Mouse (Mus musculus): Measurements from ENCODE around the gene Socs5. TPM values are rescaled to one million over a fixed set of nuclear protein-coding genes. Genes with fewer than 3 reads are reported as not detected.
A peak's percentile ranks its signal among the peaks of the same experiment; 100 is the strongest.

Gene Socs5
- total RNA-seq, 2 experiments from 2014 or later, result 114 TPM

DNA sequence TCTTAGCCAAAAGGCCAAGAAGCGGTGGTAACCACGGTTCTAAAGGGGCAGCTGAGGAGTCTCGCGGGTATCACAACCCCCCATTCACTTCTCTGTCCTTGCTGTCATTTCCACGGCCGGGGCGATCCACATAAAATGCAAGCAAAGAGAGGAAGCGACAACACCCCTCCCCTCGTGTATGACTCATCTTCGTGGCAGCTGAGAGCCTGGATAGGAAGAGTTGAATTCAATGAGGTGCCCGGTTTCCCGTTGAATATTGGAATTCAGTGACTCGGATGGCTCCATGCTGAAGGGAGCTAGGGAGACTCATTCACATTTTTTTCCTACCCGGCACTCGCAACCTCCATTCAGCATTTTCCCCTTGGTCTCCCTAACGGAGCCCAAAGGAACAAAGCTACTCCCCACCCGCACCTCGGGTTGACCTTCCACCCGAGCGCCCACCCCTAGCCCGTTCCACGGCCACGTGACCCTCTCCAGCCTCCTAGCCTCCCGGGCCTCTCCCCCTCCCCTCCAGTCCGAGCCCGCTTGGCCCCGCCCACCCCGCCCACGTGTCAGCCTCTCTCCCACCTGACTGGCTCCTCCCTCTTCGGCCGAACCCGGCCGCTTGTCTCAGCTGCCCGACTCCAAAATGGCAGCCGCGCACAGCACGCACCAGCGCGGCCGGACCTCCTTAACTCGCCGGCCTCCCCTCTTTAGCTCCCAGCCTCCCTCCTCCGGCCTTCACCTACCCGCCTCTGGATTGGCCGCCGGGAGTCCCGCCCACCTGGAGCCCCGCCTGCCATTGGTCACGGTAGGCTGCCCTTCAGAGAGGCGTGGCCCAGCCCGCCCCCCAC, 572 bp upstream of the Socs5 start:
- peak; percentile 97 to 99 for DNase-seq (ENCODE audit: low spot score in 2 of 2)

DNA sequence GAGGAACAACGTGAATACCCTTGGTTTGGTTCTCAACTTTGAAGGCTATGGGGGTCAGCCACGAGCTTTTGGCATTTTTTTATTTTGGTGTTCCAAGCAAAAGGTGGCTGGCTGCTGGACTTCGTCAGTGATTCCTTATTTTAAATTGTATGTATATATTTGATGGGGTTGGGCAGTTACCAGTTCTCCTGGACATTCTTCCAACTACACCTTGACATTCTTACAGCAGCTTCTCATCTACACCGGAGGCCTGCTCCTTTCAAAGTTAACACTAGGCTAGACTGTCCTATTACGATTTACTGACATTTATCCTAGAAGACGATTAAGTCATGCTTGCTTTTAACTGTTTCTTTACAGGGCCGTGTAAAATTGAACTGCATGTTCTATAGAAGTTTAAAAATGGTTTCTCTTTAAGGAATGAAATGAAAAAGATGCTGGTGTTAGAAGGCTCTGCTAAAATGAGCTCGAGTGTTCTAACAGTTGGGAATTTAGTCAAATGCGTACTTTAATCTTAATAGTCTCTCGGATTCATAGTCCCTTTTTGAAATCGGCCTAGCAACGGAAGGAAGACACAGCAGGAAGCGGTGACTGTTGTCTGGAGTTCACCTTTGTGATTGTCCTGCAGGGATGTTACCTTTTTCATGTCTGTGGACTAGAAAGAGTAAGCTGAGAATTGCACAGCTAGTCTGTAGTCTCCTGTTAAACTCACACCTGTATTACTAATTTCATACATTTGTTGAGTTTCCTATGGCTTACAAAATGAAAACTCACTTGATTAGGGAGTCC, 1.2 kb downstream of the Socs5 start:
- DNase-seq (ENCODE audit: low spot score in 2 of 2), result no peak

DNA sequence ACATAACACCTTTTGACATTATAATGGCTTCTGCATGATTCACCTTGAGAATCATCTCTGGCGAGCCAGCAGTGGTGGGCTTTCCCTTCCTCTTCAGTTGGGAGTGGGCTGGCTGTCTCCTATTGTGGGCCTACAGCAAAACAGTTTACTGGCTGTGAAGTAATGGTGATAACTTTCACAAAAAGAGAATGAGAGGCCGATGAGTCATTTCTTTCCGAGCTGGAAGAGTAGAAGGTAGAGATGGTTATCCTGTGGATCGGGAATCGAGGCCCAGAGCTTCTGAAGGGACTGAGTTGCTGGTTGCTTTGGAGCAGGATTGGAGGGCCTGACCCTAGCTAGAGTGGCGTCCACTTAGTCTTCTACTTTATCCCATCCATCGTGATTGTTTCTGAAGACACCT, 2.0 kb downstream of the Socs5 start:
- DNase-seq (ENCODE audit: low spot score in 2 of 2), result no peak

DNA sequence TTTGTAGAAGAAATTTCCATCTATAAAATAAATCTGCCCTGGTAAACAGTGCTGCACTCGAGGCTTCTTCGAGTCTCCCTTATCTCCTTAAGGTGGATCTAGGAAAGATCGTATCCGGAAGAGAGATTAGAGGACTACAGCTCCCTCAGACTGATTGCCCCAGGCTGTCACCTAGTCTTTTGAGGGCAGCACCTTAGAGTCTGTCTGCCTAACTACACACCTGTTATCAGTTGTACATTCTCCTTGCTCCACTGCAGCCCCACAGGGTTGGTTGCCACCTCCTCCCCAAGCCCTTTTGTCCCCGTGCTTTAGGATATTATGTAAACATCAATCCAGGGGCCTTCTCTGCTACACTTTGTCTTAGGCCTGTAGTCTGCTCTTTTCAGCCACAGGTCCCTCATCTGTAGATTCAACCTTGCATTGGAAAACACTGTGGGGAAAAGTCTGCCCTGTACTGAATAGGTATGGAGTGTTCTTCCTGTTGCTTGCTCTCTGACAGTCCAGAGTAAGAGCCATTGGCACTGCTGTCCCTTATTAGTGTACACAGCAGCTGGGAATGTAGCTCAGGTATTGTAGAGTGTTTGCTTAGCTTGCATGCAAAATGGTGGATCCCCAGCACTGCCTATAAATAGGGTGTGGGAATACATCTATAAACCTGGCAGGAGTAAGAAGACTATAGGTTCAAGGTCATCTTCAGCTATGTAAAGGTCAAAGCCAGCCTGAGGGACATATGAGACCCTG, 5.5 kb downstream of the Socs5 start:
- no peak for DNase-seq (ENCODE audit: low spot score in 2 of 2)

DNA sequence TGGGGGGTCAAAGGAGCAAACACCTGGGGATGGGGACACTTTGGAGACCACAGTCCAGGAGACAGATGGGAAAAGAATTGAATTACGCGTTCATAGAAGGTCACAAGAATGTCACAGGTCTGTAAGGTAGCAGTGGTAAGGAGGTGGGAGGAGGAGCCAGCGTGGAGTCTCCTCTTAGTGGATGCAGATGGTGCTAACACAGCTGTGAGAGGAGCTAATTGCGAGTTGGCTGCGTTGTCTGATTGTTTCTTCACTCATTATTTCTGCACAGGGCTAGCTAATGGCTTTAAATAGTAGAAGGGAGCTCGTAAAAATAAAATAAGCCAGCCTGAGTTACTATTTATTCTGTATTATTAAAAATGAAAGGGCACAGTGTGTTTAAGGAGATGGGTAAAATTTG, 8.1 kb downstream of the Socs5 start:
- no peak for DNase-seq (ENCODE audit: low spot score in 2 of 2)

DNA sequence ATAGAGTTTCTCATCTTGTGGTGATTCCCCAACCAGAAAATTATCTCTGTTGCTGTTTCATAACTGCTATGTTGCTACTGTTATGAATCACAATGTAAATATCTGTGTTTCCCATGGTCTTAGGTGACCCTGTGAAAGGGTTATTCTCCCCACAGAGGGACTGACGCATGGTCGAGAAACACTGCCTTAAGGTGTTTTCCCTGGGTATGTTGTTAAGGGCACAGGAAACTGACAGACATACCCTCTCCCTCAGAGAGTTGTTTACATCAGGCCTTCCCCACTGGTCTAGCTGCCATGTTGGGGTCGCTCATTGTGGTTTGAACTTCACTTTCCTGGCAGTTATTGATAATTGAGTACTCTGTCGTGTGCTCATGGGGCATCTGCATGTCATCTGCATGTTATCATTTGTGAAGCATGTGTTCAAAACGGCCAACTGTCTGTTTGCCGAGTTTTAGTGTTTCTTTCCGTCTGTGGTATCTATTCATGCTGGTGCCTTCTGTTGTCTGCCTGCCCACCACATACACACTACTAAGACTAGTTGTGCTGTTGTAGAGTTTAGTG, 11.6 kb downstream of the Socs5 start:
- DNase-seq (ENCODE audit: low spot score in 2 of 2), result no peak

DNA sequence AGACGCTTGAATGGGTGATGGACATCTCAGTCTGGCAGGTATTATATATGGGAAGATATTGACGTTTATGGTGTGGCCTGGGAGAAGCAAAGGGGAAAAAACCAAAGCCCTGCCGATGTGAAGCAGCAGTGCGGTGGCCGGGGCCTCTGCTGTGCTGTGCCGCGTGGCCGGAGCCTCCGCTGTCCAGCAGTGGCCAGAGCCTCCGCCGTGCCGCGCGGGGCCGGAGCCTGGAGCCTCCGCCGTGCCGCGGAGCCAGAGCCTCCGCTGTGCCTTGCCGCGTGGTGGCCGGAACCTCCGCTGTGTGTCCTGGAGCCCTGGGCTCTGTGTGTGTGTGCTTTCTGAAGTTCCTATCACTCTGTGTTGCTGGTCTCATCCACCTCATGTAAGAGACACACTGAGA, 17.9 kb downstream of the Socs5 start:
- no peak for DNase-seq (ENCODE audit: low spot score in 2 of 2)

DNA sequence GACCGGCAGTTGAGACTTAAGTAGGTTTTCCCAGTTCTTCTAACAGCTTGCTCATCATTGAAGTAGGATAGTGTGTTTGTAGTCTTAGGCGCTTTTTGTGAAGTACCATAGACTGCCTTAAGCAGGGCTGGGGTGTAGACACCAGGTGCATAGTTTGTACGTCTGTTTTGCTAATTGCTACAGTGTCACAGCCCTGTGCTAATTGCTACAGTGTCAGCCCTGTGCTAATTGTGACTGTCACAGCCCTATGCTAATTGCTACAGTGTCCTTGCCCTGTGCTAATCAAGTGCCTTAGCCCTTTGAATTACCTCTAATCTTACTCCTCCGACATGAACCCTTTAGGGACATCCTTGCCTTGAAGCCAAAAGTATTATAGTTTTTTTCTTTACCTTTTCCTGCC, 24.8 kb downstream of the Socs5 start:
- DNase-seq (ENCODE audit: low spot score in 2 of 2), result no peak

DNA sequence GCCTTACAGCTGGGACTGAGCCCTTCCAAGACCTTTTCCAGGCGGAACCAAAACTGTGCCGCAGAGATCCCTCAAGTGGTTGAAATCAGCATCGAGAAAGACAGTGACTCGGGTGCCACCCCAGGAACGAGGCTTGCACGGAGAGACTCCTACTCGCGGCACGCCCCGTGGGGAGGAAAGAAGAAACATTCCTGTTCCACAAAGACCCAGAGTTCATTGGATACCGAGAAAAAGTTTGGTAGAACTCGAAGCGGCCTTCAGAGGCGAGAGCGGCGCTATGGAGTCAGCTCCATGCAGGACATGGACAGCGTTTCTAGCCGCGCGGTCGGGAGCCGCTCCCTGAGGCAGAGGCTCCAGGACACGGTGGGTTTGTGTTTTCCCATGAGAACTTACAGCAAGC, 26.3 kb downstream of the Socs5 start:
- DNase-seq (ENCODE audit: low spot score in 2 of 2), result peak in 1 of 2 experiments; percentile 23

DNA sequence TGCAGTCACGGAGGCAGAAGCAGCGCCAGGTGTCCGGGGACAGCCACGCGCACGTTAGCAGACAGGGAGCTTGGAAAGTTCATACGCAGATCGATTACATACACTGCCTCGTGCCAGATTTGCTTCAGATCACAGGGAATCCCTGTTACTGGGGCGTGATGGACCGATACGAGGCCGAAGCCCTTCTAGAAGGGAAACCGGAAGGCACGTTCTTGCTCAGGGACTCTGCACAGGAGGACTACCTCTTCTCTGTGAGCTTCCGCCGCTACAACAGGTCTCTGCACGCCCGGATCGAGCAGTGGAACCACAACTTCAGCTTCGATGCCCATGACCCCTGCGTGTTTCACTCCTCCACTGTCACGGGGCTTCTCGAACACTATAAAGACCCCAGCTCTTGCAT, 27.2 kb downstream of the Socs5 start:
- DNase-seq (ENCODE audit: low spot score in 2 of 2), result no peak

DNA sequence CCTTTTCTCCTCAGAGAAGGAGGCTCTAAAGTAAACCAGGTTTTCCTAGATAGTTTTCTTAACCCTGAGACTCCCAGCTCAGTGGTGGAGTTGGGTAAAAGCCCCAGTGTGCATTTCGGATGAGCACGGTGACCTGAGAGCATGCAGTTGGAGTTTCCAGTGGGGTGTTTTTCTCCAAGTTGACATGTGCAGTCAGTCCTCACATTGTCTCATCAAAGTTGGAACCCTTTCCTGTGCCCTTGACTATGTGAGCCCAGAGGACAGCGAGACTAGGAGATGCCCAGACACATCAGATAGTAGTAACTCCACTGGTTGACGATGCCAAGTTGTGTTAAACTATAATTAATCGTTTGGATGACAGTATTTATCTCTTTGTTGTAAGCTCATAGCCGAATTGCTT, 28.3 kb downstream of the Socs5 start:
- no peak for DNase-seq (ENCODE audit: low spot score in 2 of 2)

DNA sequence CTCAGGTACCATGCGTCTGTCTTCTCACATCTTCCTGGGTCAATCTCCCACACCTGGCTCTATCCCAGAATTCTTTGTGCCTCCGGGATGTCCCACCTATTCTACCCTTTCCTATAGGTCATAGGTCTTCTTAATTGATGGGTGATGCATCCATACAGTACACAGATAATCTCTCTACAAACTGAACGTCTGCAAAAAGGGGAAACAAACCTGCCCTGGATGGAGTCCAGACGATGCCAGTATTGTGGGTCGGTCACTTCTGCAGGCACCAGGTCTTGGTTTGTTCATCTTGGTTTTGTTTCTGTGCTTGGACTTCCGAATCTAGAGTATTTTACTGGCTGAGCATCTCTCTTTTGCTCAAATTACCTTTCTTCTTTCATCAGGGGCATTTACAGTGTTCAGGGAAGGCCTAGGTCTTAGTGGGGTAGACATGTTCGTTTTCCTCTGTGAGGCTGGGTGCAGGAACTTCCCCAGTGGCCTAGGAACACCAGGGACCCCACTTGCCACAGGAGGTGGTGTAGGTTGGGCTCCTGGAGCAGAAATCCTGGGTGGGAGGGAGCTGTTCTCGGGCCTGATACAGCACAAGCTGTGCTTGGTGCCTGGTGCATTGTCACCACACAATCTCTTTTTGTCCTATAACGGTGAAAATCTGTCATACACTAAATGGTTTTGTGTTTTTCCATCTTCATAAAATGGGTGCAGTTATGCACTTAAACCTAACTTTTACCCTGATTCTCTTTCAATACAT, 33.9 kb downstream of the Socs5 start:
- peak in 1 of 2 experiments; percentile 63 for DNase-seq (ENCODE audit: low spot score in 2 of 2)

DNA sequence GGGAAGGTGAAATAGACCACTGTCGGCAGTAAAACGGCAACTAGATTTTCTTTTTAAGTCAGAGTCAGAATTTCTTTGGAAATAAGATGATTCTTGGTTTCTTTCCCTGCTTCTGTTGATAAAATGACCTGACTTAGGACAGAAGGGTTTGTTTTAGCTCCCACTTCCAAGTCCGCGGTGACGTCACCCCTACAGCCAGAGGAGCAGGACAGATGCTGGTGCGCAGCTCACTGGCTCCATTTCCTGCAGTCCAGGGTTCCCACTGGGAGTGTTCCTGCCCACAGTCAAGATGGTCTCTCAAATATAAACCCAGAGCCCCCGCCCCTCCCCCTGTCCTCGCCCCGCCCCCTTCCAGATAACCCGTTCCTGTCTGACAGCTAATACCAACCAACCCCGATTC, 34.8 kb downstream of the Socs5 start:
- no peak for DNase-seq (ENCODE audit: low spot score in 2 of 2)

DNA sequence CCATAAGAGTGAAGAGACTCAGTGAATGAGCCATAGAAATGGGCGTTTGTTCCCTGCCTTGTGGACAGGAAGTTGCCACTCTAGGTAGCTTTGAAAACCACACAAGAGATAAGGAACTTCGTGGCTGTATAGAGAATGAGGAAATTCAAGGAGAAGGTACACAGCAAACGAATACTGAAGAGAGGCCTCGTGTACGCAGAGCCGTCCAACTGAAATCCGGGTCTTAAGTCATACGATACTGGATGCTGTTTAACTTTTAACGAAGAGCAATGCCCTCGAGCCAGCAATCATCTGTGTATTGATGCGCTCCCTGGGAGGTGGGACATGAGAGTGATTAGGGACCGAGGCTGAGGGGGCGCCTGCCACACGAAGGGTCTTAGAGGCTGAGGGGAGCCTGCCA, 35.7 kb downstream of the Socs5 start:
- DNase-seq (ENCODE audit: low spot score in 2 of 2), result no peak

DNA sequence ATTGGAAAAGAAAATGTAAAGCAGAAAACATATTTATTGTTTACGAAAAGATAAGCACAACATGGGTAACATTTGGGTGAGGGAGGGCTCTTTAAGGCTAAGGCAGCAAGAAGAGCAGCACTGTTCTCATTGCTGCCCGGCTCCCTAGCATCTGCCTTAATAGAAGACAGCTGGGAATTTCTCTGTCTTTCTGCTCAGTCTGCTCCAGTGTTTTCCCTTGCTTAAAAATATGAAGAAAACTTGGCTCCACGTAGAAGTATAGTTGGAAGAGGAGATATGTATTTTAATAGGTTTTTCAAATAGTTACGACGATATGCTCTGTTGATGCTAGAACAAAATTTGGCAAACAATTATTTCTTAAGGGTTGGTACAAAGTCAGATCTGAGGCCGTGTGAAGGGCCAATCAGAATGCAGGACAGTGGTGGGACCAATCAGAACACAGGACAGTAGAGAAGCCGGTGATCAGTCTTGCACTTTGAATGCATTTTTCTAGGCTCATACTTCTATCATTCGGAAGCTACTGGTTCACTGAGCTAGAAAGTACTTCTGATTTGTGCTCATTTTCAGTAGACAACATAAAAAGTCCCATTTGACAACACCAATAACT, 39.0 kb downstream of the Socs5 start:
- DNase-seq (ENCODE audit: low spot score in 2 of 2), result no peak

DNA sequence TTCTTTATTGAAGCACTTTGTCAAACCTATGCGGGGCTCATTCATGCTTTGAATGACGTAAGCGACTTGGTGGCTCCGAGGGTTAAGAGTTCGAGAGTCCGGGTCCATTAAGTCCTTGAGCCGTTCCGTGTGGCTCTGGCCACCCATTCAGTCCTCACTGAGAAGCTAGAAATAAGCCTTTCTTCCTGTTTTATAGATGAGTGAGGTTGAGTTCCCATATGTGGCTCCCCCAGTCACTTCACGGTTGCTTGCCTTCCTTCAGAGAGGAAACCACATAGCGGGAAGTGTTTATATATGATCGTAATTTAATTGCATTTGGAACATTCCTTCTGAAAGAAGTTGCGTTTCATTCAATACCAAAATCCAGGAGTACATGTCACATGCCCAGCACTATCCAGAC, 42.3 kb downstream of the Socs5 start:
- DNase-seq (ENCODE audit: low spot score in 2 of 2), result no peak

DNA sequence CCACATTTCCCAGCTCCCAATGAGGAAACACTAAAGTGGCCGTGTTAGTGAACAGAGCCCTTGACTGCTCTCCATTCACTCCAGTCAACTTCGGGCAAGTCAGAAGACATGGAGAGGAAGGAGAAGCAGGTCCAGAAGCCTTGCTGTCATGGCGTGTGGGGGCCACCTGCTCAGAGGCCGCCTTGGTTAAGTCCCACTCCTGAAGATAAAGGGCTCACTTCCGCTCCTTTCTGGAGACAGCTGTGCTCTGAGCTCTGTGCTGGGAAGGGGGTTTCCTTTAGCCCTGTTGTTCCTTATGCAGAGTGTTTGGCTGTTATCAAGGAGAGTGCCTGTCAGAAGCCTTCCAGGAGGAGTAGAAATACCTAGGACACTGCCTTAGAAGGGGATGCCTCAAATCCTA, 45.5 kb downstream of the Socs5 start:
- no peak for DNase-seq (ENCODE audit: low spot score in 2 of 2)

DNA sequence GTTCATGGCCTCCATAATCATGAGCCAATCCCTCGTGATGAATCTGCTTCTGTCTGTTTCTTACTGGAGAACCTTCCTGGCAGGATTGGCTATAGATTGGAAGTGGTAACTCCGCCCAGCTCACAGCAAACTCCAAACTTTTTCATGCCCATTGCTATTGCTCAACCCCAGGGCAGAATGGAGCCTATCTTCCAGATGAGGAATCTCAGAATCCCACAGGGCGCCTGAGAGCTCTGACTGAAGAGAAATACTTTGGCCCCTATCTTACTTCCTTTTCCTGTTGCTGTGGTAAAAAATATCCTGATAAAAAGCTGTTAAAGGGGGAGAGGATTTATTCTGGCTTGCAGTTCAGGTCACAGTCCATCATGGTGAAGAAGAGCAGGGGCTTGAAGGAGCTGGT, 48.2 kb downstream of the Socs5 start:
- no peak for DNase-seq (ENCODE audit: low spot score in 2 of 2)

DNA sequence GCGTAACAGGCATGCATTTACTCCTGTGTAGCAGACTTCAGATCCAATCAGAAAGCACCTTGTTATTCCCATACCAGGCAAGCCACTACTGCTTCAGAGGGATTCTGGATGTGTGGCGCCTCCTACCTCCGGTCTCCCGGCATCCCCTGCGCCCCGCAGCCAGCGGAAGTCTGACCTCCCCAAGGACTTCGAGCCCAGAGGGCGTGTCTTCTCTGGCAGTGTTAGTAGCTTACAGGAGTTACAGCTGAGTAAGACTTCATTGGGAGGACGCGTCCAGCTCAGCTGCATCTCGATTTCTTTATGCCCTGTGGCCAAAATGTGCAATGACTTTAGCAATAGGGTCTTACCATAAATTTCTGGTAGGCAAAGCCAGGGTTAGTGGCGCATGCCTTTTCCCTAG, 50.3 kb downstream of the Socs5 start:
- DNase-seq (ENCODE audit: low spot score in 2 of 2), result no peak

DNA sequence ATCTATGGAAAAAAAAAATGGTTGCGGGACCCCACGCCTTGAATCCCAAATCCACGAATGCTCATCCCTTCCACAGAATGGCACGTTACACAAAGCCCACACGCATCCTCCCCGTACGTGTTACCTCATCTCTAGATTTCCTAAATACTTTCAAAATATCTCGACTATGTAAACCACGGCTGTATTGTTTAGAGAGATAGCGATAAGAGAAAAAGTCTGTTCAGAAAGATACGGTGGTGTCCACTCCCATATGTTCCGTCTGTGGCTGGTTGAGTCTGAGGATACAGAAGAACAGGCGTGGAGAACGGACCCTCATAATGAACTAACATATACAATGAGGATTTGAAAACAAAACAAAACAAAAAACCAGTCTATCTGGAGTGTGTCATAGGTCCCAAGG, 51.1 kb downstream of the Socs5 start:
- DNase-seq (ENCODE audit: low spot score in 2 of 2), result no peak

DNA sequence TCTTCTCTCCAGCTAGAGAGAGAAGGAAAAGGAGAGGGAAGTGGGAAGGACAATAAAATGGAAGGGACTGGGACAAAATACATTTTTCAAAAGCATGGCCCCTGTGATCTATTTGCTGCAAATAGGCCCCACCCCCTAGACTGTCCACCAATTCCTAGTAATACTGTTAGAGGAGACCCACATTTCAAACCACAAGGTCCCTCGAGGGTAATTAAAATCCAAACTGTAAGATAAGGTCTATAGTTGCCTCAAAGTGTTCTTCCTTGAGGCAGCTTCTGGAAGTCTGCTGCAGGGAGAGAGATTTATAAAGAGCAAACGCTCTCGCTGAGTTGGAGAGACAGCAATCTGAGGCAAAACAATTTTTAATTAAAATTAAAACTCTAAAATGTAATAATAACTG, 52.8 kb downstream of the Socs5 start:
- DNase-seq (ENCODE audit: low spot score in 2 of 2), result no peak
